Mouse (Mus musculus): ENCODE measurements at regions not wholly inside any gene's neighbourhood (a gene's known extent, or its start where the extent isn't known, plus 50 kb on each side); places are given as distances from the start of the nearest gene placed in this dataset.

GRCm38 (mm10) chr7:63321171-63321570 is 108.8 kb upstream of the Chrna7 start:
- TF ChIP-seq CTCF (IDR thresholded peaks at IDR 0.05; ENCODE audit: insufficient read depth, low read length), result no peak
- no peak for TF ChIP-seq POLR2A (IDR thresholded peaks at IDR 0.05; ENCODE audit: borderline replicate concordance, extremely low read depth, low read depth, low read length)
